Mouse (Mus musculus): ENCODE measurements at regions not wholly inside any gene's neighbourhood (a gene's known extent, or its start where the extent isn't known, plus 50 kb on each side); places are given as distances from the start of the nearest gene placed in this dataset.

DNA sequence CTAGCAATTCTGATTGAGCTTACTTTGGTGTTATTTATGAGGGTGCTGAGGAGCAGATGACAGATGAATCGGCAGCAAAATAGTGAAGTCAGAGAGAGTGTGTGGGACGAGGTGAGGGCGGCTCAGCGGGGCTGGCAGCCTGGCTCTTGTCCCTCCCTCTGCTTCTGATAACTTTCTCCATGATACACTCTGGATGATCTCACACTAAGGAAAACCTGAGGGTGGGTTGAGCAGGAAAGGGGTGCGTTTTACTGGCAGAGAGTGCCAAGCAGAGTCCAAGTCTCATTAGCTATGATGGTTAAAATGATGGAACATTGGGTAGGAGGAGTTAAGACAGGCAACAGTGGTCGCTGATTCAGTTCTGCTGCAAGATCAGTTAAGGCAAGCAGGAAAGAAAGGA is 250.1 kb upstream of the Prickle1 start:
- no peak for TF ChIP-seq CTCF (IDR thresholded peaks at IDR 0.05; ENCODE audit: insufficient read depth, low read length)
- no peak for TF ChIP-seq POLR2A (IDR thresholded peaks at IDR 0.05; ENCODE audit: borderline replicate concordance, extremely low read depth, low read depth, low read length)

All from lung, adult 2 months (tissue).